Mouse (Mus musculus) embryonic facial prominence, embryonic 11.5 days (tissue): ENCODE measurements at regions not wholly inside any gene's neighbourhood (a gene's known extent, or its start where the extent isn't known, plus 50 kb on each side); places are given as distances from the start of the nearest gene placed in this dataset.

Experiments
- ATAC-seq: fragments of 200-750 bp; cut with Nextera tagmentation; replicated peaks from 2 replicates; pipeline ENCODE4 v1.8.0; 2017; ENCODE audit warnings: low read depth; ENCODE audit not compliant: insufficient number of reproducible peaks, low FRiP score, low TSS enrichment
- DNase-seq: peaks from one replicate; pipeline ENCODE4 v3.0.0-alpha.2; 2015; ENCODE audit warnings: low spot score
- H3K27ac ChIP-seq: fragments of 300-500 bp; sonication (generic); replicated peaks from 2 replicates; pipeline ENCODE4 v1.5.1; 2014; ENCODE audit warnings: mild to moderate bottlenecking, low read depth, low read length, control low read depth
- H3K27me3 ChIP-seq: fragments of 300-500 bp; sonication (generic); 2 replicates; pipeline ENCODE4 v1.6.1; 2014; ENCODE audit warnings: mild to moderate bottlenecking, low read length, moderate library complexity, mixed read lengths; ENCODE audit not compliant: control insufficient read depth, insufficient read depth
- H3K36me3 ChIP-seq: fragments of 300-500 bp; sonication (generic); replicated peaks from 2 replicates; pipeline ENCODE4 v1.6.1; 2014; ENCODE audit warnings: low read depth, mild to moderate bottlenecking, low read length, moderate library complexity, mixed read lengths; ENCODE audit not compliant: control insufficient read depth, insufficient read depth
- H3K4me1 ChIP-seq: fragments of 300-500 bp; sonication (generic); 2 replicates; pipeline ENCODE4 v1.6.1; 2014; ENCODE audit warnings: low read length, mixed read lengths; ENCODE audit not compliant: control insufficient read depth, insufficient read depth
- H3K4me2 ChIP-seq: fragments of 300-500 bp; sonication (generic); 2 replicates; pipeline ENCODE4 v1.6.1; 2014; ENCODE audit warnings: low read depth, mild to moderate bottlenecking, control low read depth, low read length, moderate library complexity
- H3K4me3 ChIP-seq: fragments of 300-500 bp; sonication (generic); 2 replicates; pipeline ENCODE4 v1.5.1; 2014; ENCODE audit warnings: low read depth, low read length, control low read depth
- H3K9ac ChIP-seq: fragments of 300-500 bp; sonication (generic); replicated peaks from 2 replicates; pipeline ENCODE4 v1.6.1; 2014; ENCODE audit warnings: mild to moderate bottlenecking, control low read depth, low read length
- H3K9me3 ChIP-seq: fragments of 300-500 bp; sonication (generic); replicated peaks from 2 replicates; pipeline ENCODE4 v1.6.1; 2016; ENCODE audit warnings: mild to moderate bottlenecking, low read length, inconsistent platforms, mixed read lengths; ENCODE audit not compliant: control insufficient read depth
- WGBS: fragments of 180-500 bp; shearing (Covaris S2); extraction: QIAGEN DNeasy Blood & Tissue Kit; methylation state at CpG from one replicate; pipeline ENCODE4 v1.1.7; 2014; 5-methylcytosine and 5-hydroxymethylcytosine counted together

DNA sequence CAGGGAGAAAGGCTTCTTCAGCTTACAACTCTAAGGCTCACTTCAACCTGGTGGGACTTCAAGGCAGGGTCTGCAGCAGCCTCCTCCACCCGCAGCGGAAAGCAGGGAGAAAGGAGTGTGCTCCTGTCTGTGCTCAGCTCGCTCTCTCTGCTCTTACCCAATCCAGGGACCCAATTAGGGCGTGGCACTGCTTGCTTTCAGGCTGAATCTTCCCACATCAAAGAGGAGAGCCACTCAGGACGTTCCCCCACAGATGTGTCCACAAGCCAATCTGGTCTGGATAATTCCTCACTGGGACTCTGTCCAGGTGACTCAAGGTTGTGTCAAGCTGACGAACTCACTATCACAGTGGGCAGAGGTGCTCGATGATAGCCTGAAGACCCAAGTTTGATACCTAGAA lies 72.0 kb upstream of the Zbtb40 start:
- ATAC-seq (no peak), DNase-seq (no peak)
- Histone ChIP-seq H3K27me3 (no peaks in the 10 kb centered on the region; the same call in 1 of the 2 replicates), H3K36me3 (no peaks in the 10 kb centered on the region), H3K9ac (no peak overlapping the region), H3K9me3 (no peaks in the 10 kb centered on the region), H3K4me3 (no peak overlapping the region), H3K4me1 (0 out of 2 replicates have a peak, but pooled peaks cover 2% of the 10 kb centered on the region), H3K4me2 (no peak overlapping the region), H3K27ac (no peak overlapping the region)
- WGBS, result 69% methylated on average over 7 of the region's 7 CpGs

- no peaks in the 10 kb centered on the region for H3K36me3 ChIP-seq
- H3K4me2 ChIP-seq, result peak overlapping the region; percentile 51
- 0 out of 2 replicates have a peak, but pooled peaks cover 2% of the 10 kb centered on the region for H3K4me1 ChIP-seq
- H3K9ac ChIP-seq, result peak overlapping the region; percentile 46
- peak; percentile 6 for DNase-seq
- H3K27me3 ChIP-seq, result no peaks in the 10 kb centered on the region; the same call in 1 of the 2 replicates
- 0 out of 2 replicates have a peak, but pooled peaks have one; percentile 27 for ATAC-seq
- 15% methylated on average over 10 of the region's 10 CpGs for WGBS
- H3K9me3 ChIP-seq, result no peaks in the 10 kb centered on the region
- no peak overlapping the region for H3K27ac ChIP-seq
- H3K4me3 ChIP-seq, result peak overlapping the region; percentile 29
Observed at GRCm38 (mm10) chr4:137118332-137118715, 69.7 kb upstream of the Zbtb40 start.

DNA sequence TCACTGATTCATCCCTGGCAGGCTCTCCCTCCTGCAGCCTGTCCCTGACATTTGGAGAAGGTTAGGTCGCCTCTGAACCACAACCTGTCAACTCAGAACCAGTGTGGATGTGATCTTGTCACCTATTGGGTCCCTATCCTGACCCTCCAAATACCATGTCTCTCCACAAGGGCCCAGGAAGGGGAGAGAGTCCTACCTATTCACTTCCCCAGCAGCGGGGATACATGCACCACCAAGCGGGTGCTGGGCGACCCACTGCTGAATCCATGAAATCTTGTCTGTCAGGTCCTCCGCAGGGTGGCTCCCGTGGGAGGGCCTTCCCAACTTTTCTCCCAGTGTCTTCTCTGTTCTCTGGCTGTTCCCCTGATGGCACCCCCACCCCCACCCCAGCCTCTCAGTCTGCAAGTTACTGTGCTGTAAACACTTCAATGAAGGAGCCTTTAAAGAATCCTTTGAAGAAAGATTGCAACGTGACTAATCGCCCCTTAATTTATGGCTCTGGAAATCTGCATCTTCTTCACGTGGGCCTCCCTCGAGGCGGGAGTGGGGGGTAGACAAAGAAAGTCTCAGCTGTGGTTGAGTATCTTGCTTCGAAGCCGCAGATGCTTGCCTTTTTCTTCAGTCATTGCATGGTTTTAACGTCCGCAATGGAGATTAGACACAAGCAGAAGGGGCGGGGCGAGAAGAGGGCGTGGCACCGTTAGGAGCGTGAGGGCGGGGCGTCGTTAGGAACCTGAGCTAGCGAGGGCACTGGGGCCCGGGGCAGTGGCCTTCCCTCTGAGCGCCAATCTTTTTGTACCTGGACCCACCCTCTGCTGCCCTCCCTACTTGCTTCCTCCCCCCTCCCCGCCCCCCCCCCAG lies 69.1 kb upstream of the Zbtb40 start:
- ATAC-seq (peak; percentile 70), DNase-seq (peak; percentile 88)
- H3K9ac ChIP-seq, result peak overlapping the region; percentile 46
- no peaks in the 10 kb centered on the region for H3K9me3 ChIP-seq
- under 1% methylated on average over 26 of the region's 27 CpGs for WGBS
- H3K27ac ChIP-seq, result no peak overlapping the region
- H3K4me1 ChIP-seq, result 0 out of 2 replicates have a peak, but pooled peaks cover 2% of the 10 kb centered on the region
- H3K36me3 ChIP-seq, result no peaks in the 10 kb centered on the region
- peak overlapping the region; percentile 51 for H3K4me2 ChIP-seq
- H3K27me3 ChIP-seq, result no peaks in the 10 kb centered on the region; the same call in 1 of the 2 replicates
- peak overlapping the region; percentile 29 for H3K4me3 ChIP-seq

DNA sequence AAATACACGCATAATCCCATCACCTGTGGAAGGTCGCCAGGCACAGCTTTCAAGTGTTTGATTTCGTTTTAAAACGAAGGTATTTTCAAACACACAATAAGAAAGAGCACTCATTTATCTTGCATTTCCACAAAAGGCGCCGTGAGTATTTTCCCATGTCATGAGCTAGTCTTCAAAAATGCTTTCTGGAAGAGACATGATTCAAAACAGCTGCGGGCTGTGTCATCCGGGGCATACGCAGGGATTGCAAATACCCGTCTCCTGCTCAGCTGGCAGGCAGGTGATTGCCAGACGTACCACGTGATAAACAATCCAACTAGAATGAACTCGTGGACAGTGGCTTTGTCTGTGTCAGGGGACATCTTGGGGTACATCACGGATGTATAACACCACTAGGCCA lies 66.5 kb upstream of the Zbtb40 start:
- Histone ChIP-seq H3K27me3 (no peaks in the 10 kb centered on the region; the same call in 1 of the 2 replicates), H3K9ac (no peak overlapping the region), H3K36me3 (no peaks in the 10 kb centered on the region), H3K4me1 (0 out of 2 replicates have a peak, but pooled peaks cover 2% of the 10 kb centered on the region), H3K9me3 (no peaks in the 10 kb centered on the region), H3K4me2 (no peak overlapping the region), H3K4me3 (no peak overlapping the region), H3K27ac (no peak overlapping the region)
- DNase-seq (peak; percentile 45), ATAC-seq (no peak)
- 76% methylated on average over 14 of the region's 14 CpGs for WGBS

DNA sequence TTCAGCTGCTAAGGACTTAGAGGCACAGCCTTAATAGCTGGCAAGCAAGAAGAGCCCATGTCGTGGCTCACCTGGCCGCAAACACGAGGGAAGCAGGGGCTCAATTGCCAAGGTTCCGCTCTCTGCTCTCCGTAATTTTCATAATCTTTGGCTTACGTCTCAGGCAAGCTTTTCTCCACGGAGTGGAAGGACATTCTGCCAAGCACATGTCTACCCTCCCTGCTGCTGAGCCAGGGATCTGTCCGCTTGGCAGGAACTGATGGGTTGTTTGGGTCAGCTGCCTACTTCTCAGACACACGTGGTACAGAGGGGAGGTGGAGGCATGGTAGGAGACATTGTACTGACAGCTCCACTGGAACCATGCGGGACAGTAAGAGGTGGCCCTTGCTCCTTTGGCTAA lies 61.7 kb upstream of the Zbtb40 start:
- Histone ChIP-seq H3K36me3 (no peaks in the 10 kb centered on the region), H3K4me2 (no peak overlapping the region), H3K9me3 (no peaks in the 10 kb centered on the region), H3K9ac (no peak overlapping the region), H3K27ac (no peak overlapping the region), H3K4me1 (no peaks in the 10 kb centered on the region), H3K4me3 (no peak overlapping the region), H3K27me3 (no peaks in the 10 kb centered on the region)
- DNase-seq (no peak), ATAC-seq (no peak)
- WGBS, result 72% methylated on average over 10 of the region's 10 CpGs

- H3K36me3 ChIP-seq, result no peaks in the 10 kb centered on the region
- DNase-seq (peak; percentile 76), ATAC-seq (no peak)
- H3K4me1 ChIP-seq, result no peaks in the 10 kb centered on the region
- H3K4me2 ChIP-seq, result no peak overlapping the region
- no peaks in the 10 kb centered on the region for H3K27me3 ChIP-seq
- H3K4me3 ChIP-seq, result no peak overlapping the region
- 50% methylated on average over 10 of the region's 10 CpGs for WGBS
- H3K27ac ChIP-seq, result peak overlapping the region; percentile 31; the same call in 1 of the 2 replicates
- H3K9ac ChIP-seq, result no peak overlapping the region
- H3K9me3 ChIP-seq, result no peaks in the 10 kb centered on the region
Observed at GRCm38 (mm10) chr4:137104447-137105044, 55.9 kb upstream of the Zbtb40 start.

GRCm38 (mm10) chr4:137101169-137101568 lies 52.6 kb upstream of the Zbtb40 start:
- no peak for DNase-seq
- WGBS, result 85% methylated on average over 12 of the region's 12 CpGs
- ATAC-seq, result no peak

DNA sequence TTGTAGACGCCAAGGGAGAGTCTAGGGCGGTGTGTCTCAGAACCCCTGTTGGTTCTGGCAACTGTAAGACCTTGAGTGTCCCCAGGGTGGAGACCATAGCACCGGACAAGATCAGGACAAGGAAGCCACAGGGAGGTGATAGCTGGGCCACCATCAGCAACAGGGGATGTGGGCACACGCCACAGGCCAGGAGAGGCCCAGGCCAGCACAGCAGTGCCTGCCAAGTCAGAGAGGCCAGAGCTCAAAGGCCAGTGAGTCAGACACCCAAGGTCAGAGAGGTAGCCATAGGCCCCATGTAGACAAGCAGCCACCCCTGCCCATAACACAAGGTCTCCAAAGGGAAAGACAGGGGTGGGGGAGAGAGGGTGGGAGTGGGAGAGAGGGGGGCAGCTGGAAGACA lies 52.2 kb upstream of the Zbtb40 start:
- 96% methylated on average over 4 of the region's 4 CpGs for WGBS
- DNase-seq, result no peak

More at GRCm38 (mm10) chr4:137101169-137101568, 52.6 kb upstream of the Zbtb40 start:
- Histone ChIP-seq H3K9me3 (no peaks in the 10 kb centered on the region), H3K4me1 (no peaks in the 10 kb centered on the region), H3K4me3 (no peak overlapping the region), H3K36me3 (no peaks in the 10 kb centered on the region), H3K9ac (no peak overlapping the region), H3K27ac (no peak overlapping the region), H3K27me3 (no peaks in the 10 kb centered on the region), H3K4me2 (no peak overlapping the region)

More for the DNA sequence above, 52.2 kb upstream of the Zbtb40 start:
- Histone ChIP-seq H3K4me1 (no peaks in the 10 kb centered on the region), H3K27me3 (no peaks in the 10 kb centered on the region), H3K36me3 (no peaks in the 10 kb centered on the region), H3K4me2 (no peak overlapping the region), H3K27ac (no peak overlapping the region), H3K9me3 (no peaks in the 10 kb centered on the region), H3K4me3 (no peak overlapping the region), H3K9ac (no peak overlapping the region)
- no peak for ATAC-seq
